Mouse (Mus musculus): ENCODE data around the gene Nit1. TPM values are rescaled to one million over a fixed set of nuclear protein-coding genes. Genes with fewer than 3 reads are reported as not detected.
"Not testable (repeated sequence)": the region's sequence is repeated elsewhere in the genome, so short reads cannot be mapped to it uniquely, and the experiment has no call there.

Gene Nit1
- total and polyA plus RNA-seq, 3 experiments: 17.9 to 26.3 TPM; not detected in 1

GRCm38 (mm10) chr1:171306157-171306556 lies 39.3 kb downstream of the Nit1 start:
- not testable (repeated sequence) for H3K4me3 ChIP-seq (ENCODE audit: control insufficient read depth in 1 of 2, insufficient read depth in 1 of 2, low read depth in 2 of 2, low read length in 2 of 2); H3K79me2 ChIP-seq (ENCODE audit: control insufficient read depth, insufficient read depth, low read length, poor library complexity); H3K27ac ChIP-seq (ENCODE audit: control insufficient read depth, low read depth, low read length); H3K36me3 ChIP-seq (ENCODE audit: control insufficient read depth in 1 of 2, insufficient read depth in 2 of 2, low read length in 2 of 2); DNase-seq (ENCODE audit: low read depth, low spot score); H3K9ac ChIP-seq (ENCODE audit: control insufficient read depth, low read depth, low read length, poor library complexity, severe bottlenecking); H3K4me1 ChIP-seq (ENCODE audit: control insufficient read depth in 1 of 2, insufficient read depth in 2 of 2, low read length in 2 of 2); H3K9me3 ChIP-seq (replicated peaks; ENCODE audit: insufficient read depth, low read length)
- TF ChIP-seq TBP (IDR thresholded peaks at IDR 0.05; ENCODE audit: low read depth, low read length): peak; percentile 73; the same call in 1 of the 2 replicates
- H3K27me3 ChIP-seq (ENCODE audit: control insufficient read depth in 1 of 2, insufficient read depth in 2 of 2, low read length in 2 of 2): peaks cover 3 to 17% of the 10 kb centered on the region in 2 experiments; a peak in 3 of 4 replicates

- no peak for TF ChIP-seq CHD1 (IDR thresholded peaks at IDR 0.05; ENCODE audit: low read depth, low read length)
- TF ChIP-seq HCFC1 (IDR thresholded peaks at IDR 0.05; ENCODE audit: low read depth, low read length): no peak
- no peak for TF ChIP-seq CTCF (IDR thresholded peaks at IDR 0.05 in 2 of 3, conservative IDR thresholded peaks at IDR 0.05 in 1 of 3; ENCODE audit: control insufficient read depth in 1 of 3, insufficient read depth in 1 of 3, low read depth in 2 of 3, low read length in 3 of 3, poor library complexity in 1 of 3, severe bottlenecking in 1 of 3)
- no peak for TF ChIP-seq POLR2A (IDR thresholded peaks at IDR 0.05; ENCODE audit: control insufficient read depth in 1 of 2, insufficient read depth in 1 of 2, low read depth in 1 of 2, low read length in 2 of 2, poor library complexity in 1 of 2)
- TF ChIP-seq BHLHE40 (IDR thresholded peaks at IDR 0.05; ENCODE audit: borderline replicate concordance, low read depth, low read length): no peak
- no peak for TF ChIP-seq EP300 (IDR thresholded peaks at IDR 0.05; ENCODE audit: low read depth in 1 of 2, low read length in 2 of 2)
- TF ChIP-seq MAZ (IDR thresholded peaks at IDR 0.05; ENCODE audit: low read depth, low read length): no peak
- peaks cover 0 to 4% of the 10 kb centered on the region in 2 experiments; a peak in 3 of 4 replicates for H3K27me3 ChIP-seq (ENCODE audit: control insufficient read depth in 1 of 2, insufficient read depth in 2 of 2, low read length in 2 of 2)
Measured at GRCm38 (mm10) chr1:171298226-171298625, 47.2 kb downstream of the Nit1 start.

GRCm38 (mm10) chr1:171295063-171295402 lies 50.4 kb downstream of the Nit1 start:
- DNase-seq (ENCODE audit: low read depth, low spot score): no peak
- H3K9me3 ChIP-seq (replicated peaks; ENCODE audit: insufficient read depth, low read length): no peaks in the 10 kb centered on the region
- H3K4me3 ChIP-seq (ENCODE audit: control insufficient read depth in 1 of 2, insufficient read depth in 1 of 2, low read depth in 2 of 2, low read length in 2 of 2): peak overlapping the region; percentile 83 to 100
- H3K36me3 ChIP-seq (ENCODE audit: control insufficient read depth in 1 of 2, insufficient read depth in 2 of 2, low read length in 2 of 2): peaks cover 0 to 14% of the 10 kb centered on the region in 2 experiments; a peak in 2 of 4 replicates
- H3K27ac ChIP-seq (ENCODE audit: control insufficient read depth, low read depth, low read length): peak overlapping the region; percentile 99
- TF ChIP-seq POLR2AphosphoS2 (IDR thresholded peaks at IDR 0.05; ENCODE audit: low read length) (0 out of 2 replicates have a peak, but pooled peaks have one; percentile 58), MYB (IDR thresholded peaks at IDR 0.05; ENCODE audit: low read depth, low read length) (no peak), TBP (IDR thresholded peaks at IDR 0.05; ENCODE audit: low read depth, low read length) (peak; percentile 52; the same call in 1 of the 2 replicates), GABPA (IDR thresholded peaks at IDR 0.05; ENCODE audit: low read depth, low read length) (no peak), MAFK (IDR thresholded peaks at IDR 0.05; ENCODE audit: borderline replicate concordance, low read depth, low read length) (no peak), POLR2A (IDR thresholded peaks at IDR 0.05; ENCODE audit: control insufficient read depth in 1 of 2, insufficient read depth in 1 of 2, low read depth in 1 of 2, low read length in 2 of 2, poor library complexity in 1 of 2) (no peak; a peak in 1 of 4 replicates), POLR2AphosphoS5 (IDR thresholded peaks at IDR 0.05; ENCODE audit: borderline replicate concordance, low read depth, low read length) (no peak), NELFE (IDR thresholded peaks at IDR 0.05; ENCODE audit: low read depth, low read length) (peak; percentile 53), GATA1 (IDR thresholded peaks at IDR 0.05; ENCODE audit: low read depth, low read length) (no peak), USF1 (IDR thresholded peaks at IDR 0.05; ENCODE audit: low read depth, low read length) (no peak), SMC3 (IDR thresholded peaks at IDR 0.05; ENCODE audit: low read depth, low read length) (no peak), USF2 (IDR thresholded peaks at IDR 0.05; ENCODE audit: borderline replicate concordance in 1 of 2, insufficient read depth in 1 of 2, low read depth in 1 of 2, low read length in 2 of 2) (no peak)
- no peaks in the 10 kb centered on the region; a peak in 1 of 4 replicates for H3K27me3 ChIP-seq (ENCODE audit: control insufficient read depth in 1 of 2, insufficient read depth in 2 of 2, low read length in 2 of 2)
- H3K9ac ChIP-seq (ENCODE audit: control insufficient read depth, low read depth, low read length, poor library complexity, severe bottlenecking): peak overlapping the region; percentile 99
- H3K79me2 ChIP-seq (ENCODE audit: control insufficient read depth, insufficient read depth, low read length, poor library complexity): peaks cover 14% of the 10 kb centered on the region
- peaks cover 0 to 9% of the 10 kb centered on the region in 2 experiments; a peak in 3 of 4 replicates for H3K4me1 ChIP-seq (ENCODE audit: control insufficient read depth in 1 of 2, insufficient read depth in 2 of 2, low read length in 2 of 2)

More at GRCm38 (mm10) chr1:171298226-171298625, 47.2 kb downstream of the Nit1 start:
- Histone ChIP-seq H3K9ac (ENCODE audit: control insufficient read depth, low read depth, low read length, poor library complexity, severe bottlenecking) (no peak overlapping the region), H3K27ac (ENCODE audit: control insufficient read depth, low read depth, low read length) (no peak overlapping the region), H3K4me3 (ENCODE audit: control insufficient read depth in 1 of 2, insufficient read depth in 1 of 2, low read depth in 2 of 2, low read length in 2 of 2) (no peak overlapping the region), H3K4me1 (ENCODE audit: control insufficient read depth in 1 of 2, insufficient read depth in 2 of 2, low read length in 2 of 2) (peaks cover 0 to 8% of the 10 kb centered on the region in 2 experiments; a peak in 2 of 4 replicates), H3K9me3 (replicated peaks; ENCODE audit: insufficient read depth, low read length) (no peaks in the 10 kb centered on the region), H3K36me3 (ENCODE audit: control insufficient read depth in 1 of 2, insufficient read depth in 2 of 2, low read length in 2 of 2) (peaks cover 0 to 9% of the 10 kb centered on the region in 2 experiments; a peak in 2 of 4 replicates), H3K79me2 (ENCODE audit: control insufficient read depth, insufficient read depth, low read length, poor library complexity) (peaks cover 8% of the 10 kb centered on the region)
- DNase-seq (ENCODE audit: low read depth, low spot score): no peak
